Mouse (Mus musculus) limb, embryonic 14.5 days (tissue): ENCODE results near the gene Lin28a. TPM values are rescaled to one million over a fixed set of nuclear protein-coding genes. Genes with fewer than 3 reads are reported as not detected.
A peak's percentile ranks its signal among the peaks of the same experiment; 100 is the strongest.

Experiments used
- ATAC-seq: fragments of 200-750 bp; cut with Nextera tagmentation; 2 replicates; pipeline ENCODE4 v1.8.0; 2017; ENCODE audit warnings: low read depth, moderate number of reproducible peaks, moderate TSS enrichment; ENCODE audit not compliant: low FRiP score
- DNase-seq: peaks from one replicate; pipeline ENCODE4 v3.0.0-alpha.2; 2015; ENCODE audit warnings: low spot score
- H3K27ac ChIP-seq: fragments of 300-500 bp; sonication (generic); replicated peaks from 2 replicates; pipeline ENCODE4 v1.5.1; 2014; ENCODE audit warnings: low read depth, mild to moderate bottlenecking, low read length, moderate library complexity, mixed read lengths
- H3K27me3 ChIP-seq: fragments of 300-500 bp; sonication (generic); 2 replicates; pipeline ENCODE4 v1.6.1; 2014; ENCODE audit warnings: low read length, mixed read lengths; ENCODE audit not compliant: control insufficient read depth, insufficient read depth
- H3K36me3 ChIP-seq: fragments of 300-500 bp; sonication (generic); 2 replicates; pipeline ENCODE4 v1.6.1; 2014; ENCODE audit warnings: mild to moderate bottlenecking, low read length, moderate library complexity, mixed read lengths; ENCODE audit not compliant: control insufficient read depth, insufficient read depth
- H3K4me1 ChIP-seq: fragments of 300-500 bp; sonication (generic); 2 replicates; pipeline ENCODE4 v1.6.1; 2014; ENCODE audit warnings: antibody characterized with exemption, low read length, mixed read lengths; ENCODE audit not compliant: control insufficient read depth, insufficient read depth
- H3K4me2 ChIP-seq: fragments of 300-500 bp; sonication (generic); replicated peaks from 2 replicates; pipeline ENCODE4 v1.6.1; 2014; ENCODE audit warnings: low read depth, mild to moderate bottlenecking, low read length, moderate library complexity; ENCODE audit not compliant: severe bottlenecking
- H3K4me3 ChIP-seq: fragments of 300-500 bp; sonication (generic); replicated peaks from 2 replicates; pipeline ENCODE4 v1.5.1; 2014; ENCODE audit warnings: low read length
- H3K9ac ChIP-seq: fragments of 300-500 bp; sonication (generic); 2 replicates; pipeline ENCODE4 v1.6.1; 2014; ENCODE audit warnings: mild to moderate bottlenecking, low read depth, low read length, moderate library complexity; ENCODE audit not compliant: severe bottlenecking
- H3K9me3 ChIP-seq: fragments of 300-500 bp; sonication (generic); 2 replicates; pipeline ENCODE4 v1.6.1; 2016; ENCODE audit warnings: low read length; ENCODE audit not compliant: control insufficient read depth
- POLR2A ChIP-seq: fragments of 200-500 bp; IDR thresholded peaks from 2 replicates; pipeline ENCODE4 v1.8.0; 2012; ENCODE audit warnings: inconsistent platforms, mild to moderate bottlenecking, moderate library complexity, borderline replicate concordance; ENCODE audit not compliant: insufficient read depth, insufficient read length; ENCODE audit errors: extremely low read depth
- WGBS: fragments of 180-500 bp; shearing (Covaris S2); extraction: QIAGEN DNeasy Blood & Tissue Kit; methylation state at CpG from one replicate; pipeline ENCODE4 v1.1.7; 2014; 5-methylcytosine and 5-hydroxymethylcytosine counted together
- polyA plus RNA-seq, 2 experiments: library from polyadenylated mRNA; depleted of rRNA in 1 of 2; stranded (reverse) in 1 of 2; unstranded in 1 of 2; fragments of >200 nt; fragmentation: Nextera tagmentation in 1 of 2; extraction: Ambion mirVana in 1 of 2; gene quantifications; 2 replicates each; pipeline versions ENCODE4 v1.2.1 to v1.2.3; 2012 to 2014

The Lin28a gene
- polyA plus RNA-seq, 2 experiments = 0.11 TPM; not detected in 1

GRCm38 (mm10) chr4:134035953-134036352 lies 17.3 kb upstream of the Lin28a start:
- H3K36me3 ChIP-seq = no peaks in the 10 kb centered on the region
- no peak overlapping the region for H3K9ac ChIP-seq
- DNase-seq = peak; percentile 74
- no peaks in the 10 kb centered on the region for H3K9me3 ChIP-seq
- no peak overlapping the region for H3K27ac ChIP-seq
- peak; percentile 55; the same call in 1 of the 2 replicates for ATAC-seq
- 6% methylated on average over 16 of the region's 16 CpGs for WGBS
- no peaks in the 10 kb centered on the region for H3K27me3 ChIP-seq
- H3K4me3 ChIP-seq = no peak overlapping the region
- no peak overlapping the region for H3K4me2 ChIP-seq
- no peaks in the 10 kb centered on the region for H3K4me1 ChIP-seq
- no peak for TF ChIP-seq POLR2A

GRCm38 (mm10) chr4:134025802-134026201 lies 7.2 kb upstream of the Lin28a start:
- H3K4me1 ChIP-seq = no peaks in the 10 kb centered on the region
- no peaks in the 10 kb centered on the region for H3K27me3 ChIP-seq
- no peaks in the 10 kb centered on the region for H3K36me3 ChIP-seq
- H3K4me3 ChIP-seq = no peak overlapping the region
- H3K9ac ChIP-seq = no peak overlapping the region
- 53% methylated on average over 9 of the region's 9 CpGs for WGBS
- no peak for TF ChIP-seq POLR2A
- H3K4me2 ChIP-seq = no peak overlapping the region
- H3K27ac ChIP-seq = no peak overlapping the region
- H3K9me3 ChIP-seq = no peaks in the 10 kb centered on the region
- no peak for DNase-seq
- no peak for ATAC-seq

DNA sequence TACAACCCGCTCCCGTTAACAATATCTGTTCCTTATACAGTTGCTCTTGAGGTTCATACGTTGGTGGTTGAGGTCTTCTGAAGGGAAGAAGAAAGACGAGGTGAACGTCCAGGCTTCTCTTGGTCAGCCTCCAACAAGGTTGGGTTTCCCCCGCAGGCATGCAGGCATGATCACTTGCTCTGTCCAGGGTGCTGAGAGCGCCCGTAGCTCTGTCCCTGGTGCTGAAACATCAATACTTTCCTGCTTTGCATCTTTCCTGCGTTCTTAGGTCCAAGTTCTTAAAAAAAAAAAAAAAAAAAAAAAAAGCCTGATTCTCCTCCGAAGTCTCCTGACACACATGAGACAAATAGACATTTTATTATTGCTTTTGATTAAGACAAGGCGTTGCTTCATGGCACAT lies 2.0 kb upstream of the Lin28a start:
- ATAC-seq (no peak), DNase-seq (peak; percentile 89)
- Histone ChIP-seq H3K4me3 (no peak overlapping the region), H3K36me3 (no peaks in the 10 kb centered on the region), H3K27ac (no peak overlapping the region), H3K4me2 (no peak overlapping the region), H3K9ac (no peak overlapping the region), H3K4me1 (peaks cover 5% of the 10 kb centered on the region; the same call in 1 of the 2 replicates), H3K9me3 (no peaks in the 10 kb centered on the region), H3K27me3 (peaks cover 28% of the 10 kb centered on the region)
- no peak for TF ChIP-seq POLR2A
- 5% methylated on average over 11 of the region's 11 CpGs for WGBS

DNA sequence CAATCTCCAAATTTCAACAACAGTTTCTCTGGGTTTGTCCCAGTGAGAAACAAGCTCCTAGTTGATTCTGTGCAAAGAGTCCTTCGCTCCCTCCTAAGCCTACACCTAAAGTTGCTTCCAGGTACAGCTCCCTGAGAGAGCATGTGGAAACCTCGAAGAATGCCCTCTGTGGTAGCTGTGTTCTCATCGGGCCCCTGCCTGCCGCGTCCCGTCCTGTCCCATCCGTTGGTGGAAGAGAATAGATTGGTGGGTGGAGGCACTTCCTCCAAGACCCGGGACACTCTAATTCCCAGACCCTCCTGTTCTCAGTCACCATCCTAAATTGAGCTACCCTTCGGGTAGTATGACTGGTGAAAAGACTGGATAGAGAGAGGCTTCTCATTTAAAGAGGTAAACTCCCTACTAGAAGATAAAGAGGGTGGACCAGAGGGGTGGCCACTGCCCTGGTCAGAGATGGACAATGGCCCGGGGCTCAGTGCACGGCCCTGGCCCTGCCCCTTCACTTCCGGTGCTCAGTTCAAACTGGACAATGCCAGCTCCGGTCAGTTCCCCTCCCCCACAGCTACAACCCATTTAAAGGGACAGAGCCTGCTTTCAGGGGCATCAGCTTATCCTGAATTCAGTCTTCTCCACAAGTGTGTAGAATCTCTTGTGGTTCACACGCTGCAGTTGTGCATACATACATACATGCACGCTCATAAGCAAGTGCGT lies 1.2 kb upstream of the Lin28a start:
- H3K9me3 ChIP-seq = no peaks in the 10 kb centered on the region
- no peak overlapping the region for H3K4me3 ChIP-seq
- no peak overlapping the region for H3K27ac ChIP-seq

DNA sequence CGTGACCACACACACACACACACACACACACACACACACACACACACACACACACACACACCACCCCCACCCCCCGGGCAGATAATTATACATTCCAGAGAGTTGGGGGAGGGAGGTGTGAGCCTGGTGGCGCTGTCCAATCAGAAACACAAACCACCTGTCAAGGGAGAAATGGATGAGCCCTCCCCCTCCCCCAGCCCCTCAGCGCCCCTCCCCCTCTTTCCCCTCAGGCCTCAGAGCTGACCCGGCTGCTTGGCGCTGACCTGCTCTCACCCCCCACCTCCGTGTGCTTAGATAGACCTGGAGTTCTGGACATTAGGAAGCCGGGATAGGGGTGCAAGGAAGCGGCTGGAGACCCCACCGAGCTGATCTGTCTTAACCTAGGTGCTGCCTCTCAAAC lies 569 bp upstream of the Lin28a start:
- Histone ChIP-seq H3K4me2 (no peak overlapping the region), H3K4me1 (peaks cover 5% of the 10 kb centered on the region; the same call in 1 of the 2 replicates), H3K4me3 (no peak overlapping the region), H3K9ac (no peak overlapping the region), H3K36me3 (no peaks in the 10 kb centered on the region), H3K27me3 (peaks cover 28% of the 10 kb centered on the region), H3K9me3 (no peaks in the 10 kb centered on the region), H3K27ac (no peak overlapping the region)
- WGBS = 3% methylated on average over 8 of the region's 10 CpGs
- TF ChIP-seq POLR2A = no peak
- ATAC-seq (no peak), DNase-seq (no peak)

More for the DNA sequence above, 1.2 kb upstream of the Lin28a start:
- ATAC-seq = no peak
- Histone ChIP-seq H3K4me2 (no peak overlapping the region), H3K4me1 (peaks cover 5% of the 10 kb centered on the region; the same call in 1 of the 2 replicates), H3K27me3 (peaks cover 28% of the 10 kb centered on the region), H3K9ac (no peak overlapping the region), H3K36me3 (no peaks in the 10 kb centered on the region)
- no peak for TF ChIP-seq POLR2A
- no peak for DNase-seq
- 4% methylated on average over 16 of the region's 16 CpGs for WGBS
